Mouse (Mus musculus) limb, embryonic 14.5 days (tissue): ENCODE results near the gene Synpo2l. TPM values are rescaled to one million over a fixed set of nuclear protein-coding genes. Genes with fewer than 3 reads are reported as not detected.

Source experiments
- ATAC-seq: fragments of 200-750 bp; cut with Nextera tagmentation; 2 replicates; pipeline ENCODE4 v1.8.0; 2017; ENCODE audit warnings: low read depth, moderate number of reproducible peaks, moderate TSS enrichment; ENCODE audit not compliant: low FRiP score
- DNase-seq: peaks from one replicate; pipeline ENCODE4 v3.0.0-alpha.2; 2015; ENCODE audit warnings: low spot score
- H3K27ac ChIP-seq: fragments of 300-500 bp; sonication (generic); replicated peaks from 2 replicates; pipeline ENCODE4 v1.5.1; 2014; ENCODE audit warnings: low read depth, mild to moderate bottlenecking, low read length, moderate library complexity, mixed read lengths
- H3K27me3 ChIP-seq: fragments of 300-500 bp; sonication (generic); 2 replicates; pipeline ENCODE4 v1.6.1; 2014; ENCODE audit warnings: low read length, mixed read lengths; ENCODE audit not compliant: control insufficient read depth, insufficient read depth
- H3K36me3 ChIP-seq: fragments of 300-500 bp; sonication (generic); 2 replicates; pipeline ENCODE4 v1.6.1; 2014; ENCODE audit warnings: mild to moderate bottlenecking, low read length, moderate library complexity, mixed read lengths; ENCODE audit not compliant: control insufficient read depth, insufficient read depth
- H3K4me1 ChIP-seq: fragments of 300-500 bp; sonication (generic); 2 replicates; pipeline ENCODE4 v1.6.1; 2014; ENCODE audit warnings: antibody characterized with exemption, low read length, mixed read lengths; ENCODE audit not compliant: control insufficient read depth, insufficient read depth
- H3K4me2 ChIP-seq: fragments of 300-500 bp; sonication (generic); replicated peaks from 2 replicates; pipeline ENCODE4 v1.6.1; 2014; ENCODE audit warnings: low read depth, mild to moderate bottlenecking, low read length, moderate library complexity; ENCODE audit not compliant: severe bottlenecking
- H3K4me3 ChIP-seq: fragments of 300-500 bp; sonication (generic); replicated peaks from 2 replicates; pipeline ENCODE4 v1.5.1; 2014; ENCODE audit warnings: low read length
- H3K9ac ChIP-seq: fragments of 300-500 bp; sonication (generic); 2 replicates; pipeline ENCODE4 v1.6.1; 2014; ENCODE audit warnings: mild to moderate bottlenecking, low read depth, low read length, moderate library complexity; ENCODE audit not compliant: severe bottlenecking
- H3K9me3 ChIP-seq: fragments of 300-500 bp; sonication (generic); 2 replicates; pipeline ENCODE4 v1.6.1; 2016; ENCODE audit warnings: low read length; ENCODE audit not compliant: control insufficient read depth
- POLR2A ChIP-seq: fragments of 200-500 bp; IDR thresholded peaks from 2 replicates; pipeline ENCODE4 v1.8.0; 2012; ENCODE audit warnings: inconsistent platforms, mild to moderate bottlenecking, moderate library complexity, borderline replicate concordance; ENCODE audit not compliant: insufficient read depth, insufficient read length; ENCODE audit errors: extremely low read depth
- WGBS: fragments of 180-500 bp; shearing (Covaris S2); extraction: QIAGEN DNeasy Blood & Tissue Kit; methylation state at CpG from one replicate; pipeline ENCODE4 v1.1.7; 2014; 5-methylcytosine and 5-hydroxymethylcytosine counted together
- polyA plus RNA-seq, 2 experiments: library from polyadenylated mRNA; depleted of rRNA in 1 of 2; stranded (reverse) in 1 of 2; unstranded in 1 of 2; fragments of >200 nt; fragmentation: Nextera tagmentation in 1 of 2; extraction: Ambion mirVana in 1 of 2; gene quantifications; 2 replicates each; pipeline versions ENCODE4 v1.2.1 to v1.2.3; 2012 to 2014

The Synpo2l gene
- polyA plus RNA-seq, 2 experiments, result 25.4 to 31.5 TPM

DNA sequence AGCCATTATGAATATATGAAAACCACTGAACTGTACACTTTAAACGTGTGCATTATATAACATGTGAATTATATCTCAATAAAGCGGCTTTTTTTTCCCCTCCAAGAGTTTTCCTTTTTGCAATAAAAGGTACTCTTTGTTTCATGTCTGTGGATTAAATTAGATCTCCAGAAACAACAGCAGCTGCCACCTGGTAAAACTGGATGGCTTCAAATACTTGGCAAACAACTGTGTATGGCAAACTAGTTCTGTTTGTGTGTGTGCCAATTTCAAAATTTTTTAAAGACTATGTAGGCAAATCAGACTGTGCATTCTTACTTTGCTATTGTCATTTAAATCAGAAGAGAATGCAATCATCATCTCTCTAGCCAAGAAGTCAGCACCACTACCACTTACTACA lies 46.3 kb downstream of the Synpo2l start:
- no peak for ATAC-seq
- TF ChIP-seq POLR2A, result no peak
- Histone ChIP-seq H3K4me2 (no peak overlapping the region), H3K9me3 (no peaks in the 10 kb centered on the region), H3K36me3 (0 out of 2 replicates have a peak, but pooled peaks cover 5% of the 10 kb centered on the region), H3K9ac (no peak overlapping the region), H3K27ac (no peak overlapping the region), H3K4me1 (no peaks in the 10 kb centered on the region), H3K27me3 (no peaks in the 10 kb centered on the region), H3K4me3 (no peak overlapping the region)
- DNase-seq, result no peak
- WGBS, result 53% methylated on average over 2 of the region's 2 CpGs

- H3K27ac ChIP-seq, result no peak overlapping the region
- no peaks in the 10 kb centered on the region for H3K27me3 ChIP-seq
- H3K4me1 ChIP-seq, result no peaks in the 10 kb centered on the region
- TF ChIP-seq POLR2A, result no peak
- no peak for ATAC-seq
- no peak overlapping the region for H3K4me2 ChIP-seq
- 0 out of 2 replicates have a peak, but pooled peaks cover 5% of the 10 kb centered on the region for H3K36me3 ChIP-seq
- H3K9me3 ChIP-seq, result no peaks in the 10 kb centered on the region
- H3K9ac ChIP-seq, result no peak overlapping the region
- DNase-seq, result peak; percentile 50
- no peak overlapping the region for H3K4me3 ChIP-seq
Measured at GRCm38 (mm10) chr14:20619131-20619530, 49.0 kb downstream of the Synpo2l start.

GRCm38 (mm10) chr14:20618211-20618610 lies 49.9 kb downstream of the Synpo2l start:
- Histone ChIP-seq H3K36me3 (0 out of 2 replicates have a peak, but pooled peaks cover 5% of the 10 kb centered on the region), H3K4me2 (no peak overlapping the region), H3K9me3 (no peaks in the 10 kb centered on the region), H3K27ac (0 out of 2 replicates have a peak overlapping the region, but pooled peaks have one; percentile 2), H3K4me3 (no peak overlapping the region), H3K4me1 (no peaks in the 10 kb centered on the region), H3K27me3 (no peaks in the 10 kb centered on the region), H3K9ac (no peak overlapping the region)
- DNase-seq (no peak), ATAC-seq (no peak)
- 81% methylated on average over 5 of the region's 5 CpGs for WGBS
- TF ChIP-seq POLR2A, result no peak

- DNase-seq, result no peak
- no peak for TF ChIP-seq POLR2A
Measured at GRCm38 (mm10) chr14:20616421-20616820, 51.7 kb downstream of the Synpo2l start.

GRCm38 (mm10) chr14:20615075-20615474 lies 53.1 kb downstream of the Synpo2l start:
- WGBS, result 100% methylated on average over 2 of the region's 2 CpGs
- Histone ChIP-seq H3K27ac (no peak overlapping the region), H3K27me3 (no peaks in the 10 kb centered on the region), H3K4me3 (no peak overlapping the region), H3K4me2 (no peak overlapping the region), H3K36me3 (0 out of 2 replicates have a peak, but pooled peaks cover under 1% of the 10 kb centered on the region), H3K4me1 (no peaks in the 10 kb centered on the region), H3K9me3 (no peaks in the 10 kb centered on the region), H3K9ac (no peak overlapping the region)
- DNase-seq, result no peak
- no peak for ATAC-seq
- no peak for TF ChIP-seq POLR2A

More at GRCm38 (mm10) chr14:20616421-20616820, 51.7 kb downstream of the Synpo2l start:
- no peak for ATAC-seq
- Histone ChIP-seq H3K9ac (no peak overlapping the region), H3K36me3 (0 out of 2 replicates have a peak, but pooled peaks cover 5% of the 10 kb centered on the region), H3K27ac (no peak overlapping the region), H3K4me2 (no peak overlapping the region), H3K9me3 (no peaks in the 10 kb centered on the region), H3K4me3 (no peak overlapping the region), H3K4me1 (no peaks in the 10 kb centered on the region), H3K27me3 (no peaks in the 10 kb centered on the region)
- WGBS, result 47% methylated on average over 2 of the region's 2 CpGs

GRCm38 (mm10) chr14:20612820-20613219 lies 55.3 kb downstream of the Synpo2l start:
- Histone ChIP-seq H3K27ac (no peak overlapping the region), H3K27me3 (no peaks in the 10 kb centered on the region), H3K36me3 (no peaks in the 10 kb centered on the region), H3K9ac (no peak overlapping the region), H3K4me2 (no peak overlapping the region), H3K4me3 (no peak overlapping the region), H3K4me1 (no peaks in the 10 kb centered on the region), H3K9me3 (no peaks in the 10 kb centered on the region)
- 86% methylated on average over 1 of the region's 1 CpGs for WGBS
- no peak for DNase-seq
- no peak for ATAC-seq
- TF ChIP-seq POLR2A, result no peak
